Mouse (Mus musculus) right cerebral cortex, adult 18-20 months (tissue): Measurements from ENCODE around the gene Cpsf3.

Source experiments
- DNase-seq: peaks from one replicate; pipeline ENCODE4 v3.0.0; 2022; ENCODE audit warnings: mixed read lengths

The Cpsf3 gene

DNA sequence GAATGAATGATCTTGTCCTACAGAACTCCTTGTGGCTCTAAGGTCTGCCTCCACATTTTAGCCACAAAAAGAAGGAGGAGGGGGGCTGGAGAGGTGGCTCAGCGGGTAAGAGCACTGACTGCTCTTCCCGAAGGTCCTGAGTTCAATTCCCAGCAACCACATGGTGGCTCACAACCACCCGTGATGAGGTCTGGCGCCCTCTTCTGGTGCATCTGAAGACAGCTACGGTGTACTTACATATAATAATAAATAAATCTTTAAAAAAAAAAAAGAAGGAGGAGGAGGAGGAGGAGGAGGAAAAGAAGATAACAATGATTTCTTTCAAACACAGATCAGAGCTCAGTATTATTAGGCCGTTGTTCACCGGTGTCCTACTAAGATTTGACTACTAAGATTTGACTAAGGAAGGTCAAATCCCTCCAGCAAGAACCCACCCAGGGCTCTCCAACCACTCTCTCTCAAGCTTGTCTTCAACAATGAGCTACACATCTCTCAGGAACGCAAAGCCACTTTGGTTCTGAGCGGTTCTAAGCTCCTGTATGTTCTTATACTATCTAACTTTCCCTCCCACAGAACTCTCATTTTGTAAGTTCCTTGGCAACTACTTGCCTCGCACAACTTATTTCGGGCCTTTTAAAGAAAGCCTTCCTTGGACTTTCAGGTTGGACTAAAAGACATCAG, at the start of gene Cpsf3:
Cpsf3 (plus strand) TSS at position 631 of the 681 bp plus-strand sequence.
- DNase-seq: no peak

DNA sequence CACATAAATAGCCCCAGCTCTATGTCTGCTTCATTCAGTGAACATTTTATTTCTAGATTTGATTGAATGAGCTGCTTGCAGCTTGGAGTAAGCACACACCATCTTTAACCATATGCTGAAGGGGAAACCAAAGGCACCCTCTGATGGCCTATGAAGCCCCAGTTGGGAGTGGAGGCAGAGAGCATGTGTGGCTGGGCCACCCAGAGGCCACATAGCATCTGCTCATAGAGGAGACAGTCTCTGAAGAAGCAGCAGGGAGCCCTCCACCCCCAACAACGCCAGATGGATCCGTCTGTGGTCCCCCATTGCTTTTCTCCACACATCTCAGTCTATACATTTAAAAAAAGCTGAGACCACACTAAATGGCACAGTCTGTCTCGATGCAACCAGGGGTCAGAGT, 43.2 kb upstream of the Cpsf3 start:
- no peak for DNase-seq

- DNase-seq: no peak
Measured at GRCm38 (mm10) chr12:21244375-21244960, 40.7 kb upstream of the Cpsf3 start.

- DNase-seq: no peak
Measured at GRCm38 (mm10) chr12:21247711-21248392, 37.3 kb upstream of the Cpsf3 start.

- DNase-seq: no peak
Measured at GRCm38 (mm10) chr12:21260494-21261256, 24.5 kb upstream of the Cpsf3 start.

DNA sequence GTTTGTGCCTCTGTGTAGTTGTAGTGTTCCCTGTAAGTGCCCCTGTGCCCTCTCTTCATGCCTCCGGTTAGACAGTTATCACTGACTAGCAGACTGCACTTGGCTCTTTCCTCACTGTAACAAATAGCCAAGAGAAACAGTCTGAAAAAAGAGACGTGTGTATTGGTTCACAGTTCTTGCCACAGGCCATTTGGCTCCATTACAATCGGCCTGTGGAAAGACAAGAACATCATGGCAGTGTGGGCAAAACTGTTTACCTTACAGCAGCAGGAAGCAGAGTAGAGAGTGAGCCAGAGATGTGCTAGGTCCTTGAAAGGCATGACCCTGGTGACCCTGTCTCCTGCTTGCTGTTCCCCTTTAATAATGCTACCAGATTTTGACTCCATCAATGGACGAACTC, 23.7 kb upstream of the Cpsf3 start:
- DNase-seq: no peak

- DNase-seq: peak; percentile 43
Measured at GRCm38 (mm10) chr12:21263256-21263655, 21.9 kb upstream of the Cpsf3 start.

- no peak for DNase-seq
Measured at GRCm38 (mm10) chr12:21264241-21264640, 20.9 kb upstream of the Cpsf3 start.

DNA sequence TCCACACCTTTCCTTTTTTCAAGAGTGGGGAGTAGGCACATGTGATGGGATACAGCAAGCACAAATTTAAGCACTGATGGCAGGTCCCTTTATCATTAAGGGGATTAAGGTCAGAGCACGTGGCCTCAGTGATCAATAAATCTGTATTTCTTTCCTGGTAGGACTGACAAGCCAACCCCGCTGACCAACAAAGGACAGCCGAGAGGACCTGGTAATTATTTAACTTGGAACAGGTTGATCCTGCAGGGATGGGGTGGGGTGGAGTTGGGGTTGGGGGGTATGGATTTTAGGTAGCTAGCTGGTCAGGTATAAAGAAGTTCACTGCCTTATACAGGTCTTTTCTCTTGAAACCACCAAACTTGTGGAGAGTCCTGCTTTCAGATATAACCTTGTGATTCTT, 20.2 kb upstream of the Cpsf3 start:
- no peak for DNase-seq

GRCm38 (mm10) chr12:21265501-21265900, 19.7 kb upstream of the Cpsf3 start:
- DNase-seq: no peak

- peak; percentile 73 for DNase-seq
Measured at GRCm38 (mm10) chr12:21265946-21266783, 19.0 kb upstream of the Cpsf3 start.

- DNase-seq: no peak
Measured at GRCm38 (mm10) chr12:21266784-21267098, 18.4 kb upstream of the Cpsf3 start.

DNA sequence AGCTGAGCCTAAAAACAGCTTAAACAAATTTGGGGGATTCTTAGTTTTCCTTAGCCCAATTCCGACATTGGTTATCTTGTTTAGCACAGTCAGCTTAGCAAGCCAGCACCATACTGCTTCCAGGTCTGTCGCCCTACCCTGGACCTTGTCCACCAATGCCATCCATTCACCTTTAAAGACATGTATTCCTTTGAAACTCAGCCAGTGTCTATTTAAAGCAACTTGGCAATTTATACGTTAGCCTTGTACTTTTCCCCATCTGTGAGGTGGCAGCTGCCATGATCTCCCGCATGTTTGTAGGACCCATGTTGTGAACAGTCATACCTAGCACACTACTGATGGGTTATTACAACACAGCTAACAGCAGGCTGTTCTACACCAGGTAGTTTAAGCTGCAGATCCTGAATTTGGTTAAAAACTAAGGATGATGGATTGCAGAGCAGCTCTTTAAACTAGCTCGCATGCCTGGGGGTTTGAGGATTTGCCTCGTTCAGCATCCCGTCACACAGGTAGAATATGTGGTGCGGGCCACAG, 17.0 kb upstream of the Cpsf3 start:
- DNase-seq: no peak

- no peak for DNase-seq
Measured at GRCm38 (mm10) chr12:21274446-21274845, 10.7 kb upstream of the Cpsf3 start.

DNA sequence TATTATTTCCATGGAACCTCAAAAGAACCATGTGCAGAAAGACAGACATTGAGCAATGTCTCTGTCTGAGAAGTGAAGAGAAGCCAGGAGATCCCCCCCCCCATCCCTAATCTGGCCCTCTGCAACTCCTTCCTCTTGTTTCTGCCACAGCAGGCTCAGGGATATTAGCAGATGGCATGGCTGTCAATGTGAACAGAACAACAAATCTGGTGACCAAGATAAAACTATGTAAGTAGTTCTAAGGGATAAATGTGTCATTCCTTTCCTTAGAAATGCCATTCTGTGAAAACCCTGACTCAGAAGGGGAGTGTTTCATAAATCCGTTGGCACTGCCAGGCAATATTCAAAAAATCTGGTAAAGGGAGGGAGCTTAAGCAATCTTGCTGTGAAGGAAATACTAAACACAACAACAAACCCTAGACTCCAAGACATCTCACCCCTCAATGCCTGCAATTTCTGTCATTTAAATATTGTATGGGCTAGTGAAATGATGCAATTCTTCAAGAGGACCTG, 7.8 kb upstream of the Cpsf3 start:
- DNase-seq: no peak

DNA sequence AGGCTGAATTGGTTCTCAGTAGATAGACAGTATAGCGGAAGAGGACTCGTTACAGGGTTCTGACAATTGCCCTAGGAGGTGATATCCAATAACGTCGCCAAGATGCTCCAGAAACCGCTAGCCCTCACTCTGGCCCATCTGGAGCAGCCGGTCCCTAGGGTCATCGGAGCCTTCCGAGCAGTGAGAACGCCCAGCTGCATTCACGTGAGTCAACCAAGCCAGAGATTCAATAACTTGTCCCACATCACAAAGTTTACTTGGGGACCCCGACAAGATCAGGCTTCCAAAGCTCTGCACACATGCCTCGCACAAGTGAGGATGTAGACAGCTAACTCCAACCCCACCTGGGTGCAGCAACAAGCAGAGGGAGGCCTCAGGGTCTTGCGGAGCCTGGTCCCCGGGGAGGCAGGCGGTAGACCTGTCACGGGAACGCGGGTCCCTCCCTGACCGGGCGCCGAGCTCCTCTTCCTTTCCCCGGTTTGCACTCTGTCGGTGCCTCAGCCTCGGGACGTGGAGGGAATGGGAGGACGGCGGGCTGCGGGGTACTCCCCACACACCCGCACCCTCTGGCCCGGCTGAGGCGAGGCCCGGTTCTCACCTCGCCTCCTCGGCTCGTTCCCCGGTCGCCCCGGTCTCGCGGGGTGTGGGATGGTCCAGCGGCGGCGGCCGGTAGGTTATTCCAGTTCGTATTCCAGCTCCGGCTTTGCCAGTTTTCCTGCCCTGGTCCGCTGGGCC, 484 bp downstream of the Cpsf3 start:
- no peak for DNase-seq

- peak; percentile 99 for DNase-seq
Measured at GRCm38 (mm10) chr12:21286243-21286622, 1.0 kb downstream of the Cpsf3 start, which contains the start of gene Itgb1bp1. Itgb1bp1 (minus strand) TSS chr12:21286284.

GRCm38 (mm10) chr12:21286712-21287650, 1.8 kb downstream of the Cpsf3 start:
- DNase-seq: peak; percentile 24

DNA sequence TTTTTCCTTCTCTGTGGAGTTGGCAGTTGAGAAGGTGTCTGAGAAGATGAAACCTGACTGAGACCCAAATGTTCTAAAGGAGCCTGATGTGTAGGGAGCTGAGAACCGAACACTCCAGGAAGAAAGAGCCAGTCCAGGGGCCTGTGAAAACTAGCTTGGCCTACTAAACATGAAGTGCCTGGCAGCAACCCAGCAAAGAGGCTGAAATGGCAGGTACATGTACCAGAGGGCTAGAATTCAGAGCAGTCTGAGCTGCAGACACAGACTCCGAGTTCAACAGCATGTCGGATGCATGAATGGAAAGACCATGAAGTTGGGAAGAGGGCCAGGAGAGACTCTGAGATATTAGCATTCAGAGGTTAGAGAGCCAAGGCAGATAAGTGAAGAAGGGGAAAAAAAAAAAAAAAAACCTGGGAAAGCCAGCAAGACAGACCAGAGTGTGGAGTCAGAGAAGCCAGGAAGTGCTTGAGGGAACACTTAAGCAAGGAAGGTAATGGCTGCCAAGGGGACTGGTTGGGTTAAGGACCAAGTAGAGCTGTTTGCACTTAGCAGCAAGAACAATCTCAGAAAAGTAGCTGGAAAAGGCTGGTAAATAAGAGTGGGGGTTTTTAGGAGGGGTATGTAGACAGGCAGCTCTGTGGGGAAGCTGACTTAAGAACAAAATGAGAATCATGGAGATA, 3.7 kb downstream of the Cpsf3 start:
- DNase-seq: no peak

- no peak for DNase-seq
Measured at GRCm38 (mm10) chr12:21289651-21290050, 4.5 kb downstream of the Cpsf3 start.
